Mouse (Mus musculus) kidney, adult 2 months (tissue): ENCODE data around the gene Iqsec2.

Experiments used
- CTCF ChIP-seq: fragments of 200-500 bp; conservative IDR thresholded peaks from 2 replicates; pipeline ENCODE4 v1.5.1; 2011; ENCODE audit warnings: low read depth, mild to moderate bottlenecking, control low read depth, low read length, moderate library complexity, mixed read lengths; ENCODE audit not compliant: insufficient read depth, insufficient read length
- POLR2A ChIP-seq: fragments of 200-500 bp; IDR thresholded peaks from one replicate; pipeline ENCODE4 v1.6.1; 2011; ENCODE audit warnings: low read depth, low read length, control low read depth

DNA sequence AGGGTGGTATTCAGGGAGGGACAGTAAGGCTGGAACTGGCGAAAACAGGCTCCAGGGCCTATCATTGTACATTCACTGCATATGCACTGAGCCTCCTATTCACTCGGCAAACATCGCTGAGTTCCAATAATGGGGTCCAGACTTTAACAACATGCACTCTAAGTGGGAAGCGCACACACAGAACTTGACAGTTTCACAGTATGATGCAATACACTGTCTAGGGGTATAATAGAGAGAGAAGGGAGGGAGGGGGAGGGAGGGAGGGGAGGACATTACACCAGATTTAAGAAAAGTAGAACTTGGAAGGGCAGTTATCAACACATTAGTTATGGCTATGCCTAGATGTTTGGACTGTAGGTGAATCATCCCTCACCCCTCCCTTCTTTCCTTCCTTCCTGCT lies 59.2 kb downstream of the Iqsec2 start:
- TF ChIP-seq CTCF (no peak), POLR2A (no peak)
